Mouse (Mus musculus) common myeloid progenitor, adult 5-6 weeks (primary cell): ENCODE measurements around the gene Glul. TPM values are rescaled to one million over a fixed set of nuclear protein-coding genes. Genes with fewer than 3 reads are reported as not detected.

Source experiments
- total RNA-seq: library from RNA; stranded (forward); fragments of 200-1000, 187-1606 nt; gene quantifications from 2 replicates; pipeline ENCODE4 v1.2.3, GENCODE M21; 2017

Gene Glul
- total RNA-seq, 1 experiment from 2014 or later: 94.7 TPM

Other genes with a start within 250 kb of the Glul start
- 0.05 and 0.34 TPM in 2 replicates for gene Rgs8, start 246.9 kb upstream of the Glul start, total RNA-seq
- not detected in 2 replicates for gene Rgs16, start 159.6 kb upstream of the Glul start, total RNA-seq
- 50.9 and 71.5 TPM in 2 replicates for gene Rnasel, start 150.5 kb upstream of the Glul start, total RNA-seq
- gene Rgsl1, start 55.8 kb upstream of the Glul start, total RNA-seq: not detected in 2 replicates
- not detected in 2 replicates for gene Teddm1b, start 25.6 kb upstream of the Glul start, total RNA-seq
- not detected in 2 replicates for gene Teddm1a, start 8.2 kb upstream of the Glul start, total RNA-seq
- 0.18 and 0.29 TPM in 2 replicates for gene Teddm2, start 284 bp downstream of the Glul start, total RNA-seq